Mouse (Mus musculus) hindbrain, embryonic 15.5 days (tissue): ENCODE measurements at regions not wholly inside any gene's neighbourhood (a gene's known extent, or its start where the extent isn't known, plus 50 kb on each side); places are given as distances from the start of the nearest gene placed in this dataset.

Experiments used
- ATAC-seq: fragments of 200-750 bp; cut with Nextera tagmentation; 2 replicates; pipeline ENCODE4 v1.8.0; 2017; ENCODE audit warnings: low read depth, moderate number of reproducible peaks, moderate TSS enrichment; ENCODE audit not compliant: low FRiP score
- H3K27ac ChIP-seq: fragments of 300-500 bp; sonication (generic); replicated peaks from 2 replicates; pipeline ENCODE4 v1.5.1; 2015; ENCODE audit warnings: mild to moderate bottlenecking, inconsistent platforms
- H3K27me3 ChIP-seq: fragments of 300-500 bp; sonication (generic); 2 replicates; pipeline ENCODE4 v1.6.1; 2015; ENCODE audit warnings: control low read depth, inconsistent platforms
- H3K36me3 ChIP-seq: fragments of 300-500 bp; sonication (generic); 2 replicates; pipeline ENCODE4 v1.6.1; 2015; ENCODE audit warnings: control low read depth, inconsistent platforms
- H3K4me1 ChIP-seq: fragments of 300-500 bp; sonication (generic); replicated peaks from 2 replicates; pipeline ENCODE4 v1.6.1; 2015; ENCODE audit warnings: control low read depth, inconsistent platforms
- H3K4me2 ChIP-seq: fragments of 300-500 bp; sonication (generic); 2 replicates; pipeline ENCODE4 v1.6.1; 2015; ENCODE audit warnings: moderate library complexity, mild to moderate bottlenecking, inconsistent platforms
- H3K4me3 ChIP-seq: fragments of 300-500 bp; sonication (generic); 2 replicates; pipeline ENCODE4 v1.5.1; 2015; ENCODE audit warnings: mild to moderate bottlenecking, inconsistent platforms
- H3K9ac ChIP-seq: fragments of 300-500 bp; sonication (generic); 2 replicates; pipeline ENCODE4 v1.6.1; 2015; ENCODE audit warnings: inconsistent platforms
- H3K9me3 ChIP-seq: fragments of 300-500 bp; sonication (generic); 2 replicates; pipeline ENCODE4 v1.6.1; 2016; ENCODE audit warnings: control low read depth, inconsistent platforms
- WGBS: fragments of 180-500 bp; shearing (Covaris S2); methylation state at CpG from one replicate; pipeline ENCODE4 v1.1.7; 2015; 5-methylcytosine and 5-hydroxymethylcytosine counted together

- Histone ChIP-seq H3K27me3 (no peaks in the 10 kb centered on the region), H3K4me3 (no peak overlapping the region), H3K9ac (no peak overlapping the region), H3K36me3 (no peaks in the 10 kb centered on the region), H3K9me3 (no peaks in the 10 kb centered on the region), H3K27ac (peak overlapping the region; percentile 39), H3K4me2 (peak overlapping the region; percentile 42), H3K4me1 (0 out of 2 replicates have a peak, but pooled peaks cover 6% of the 10 kb centered on the region)
- 22% methylated on average over 7 of the region's 7 CpGs for WGBS
- peak; percentile 97 for ATAC-seq
Measured at GRCm38 (mm10) chr5:15850126-15850801, 84.2 kb upstream of the Cacna2d1 start.

- Histone ChIP-seq H3K9me3 (no peaks in the 10 kb centered on the region), H3K4me1 (0 out of 2 replicates have a peak, but pooled peaks cover 6% of the 10 kb centered on the region), H3K27me3 (no peaks in the 10 kb centered on the region), H3K36me3 (no peaks in the 10 kb centered on the region), H3K9ac (no peak overlapping the region), H3K4me2 (no peak overlapping the region), H3K27ac (no peak overlapping the region), H3K4me3 (no peak overlapping the region)
- no peak for ATAC-seq
- WGBS, result 84% methylated on average over 1 of the region's 1 CpGs
Measured at GRCm38 (mm10) chr5:15854752-15855151, 79.7 kb upstream of the Cacna2d1 start.

- no peak overlapping the region for H3K4me2 ChIP-seq
- H3K9ac ChIP-seq, result no peak overlapping the region
- no peaks in the 10 kb centered on the region for H3K27me3 ChIP-seq
- H3K4me1 ChIP-seq, result no peaks in the 10 kb centered on the region
- H3K9me3 ChIP-seq, result no peaks in the 10 kb centered on the region
- no peak for ATAC-seq
- no peak overlapping the region for H3K27ac ChIP-seq
- 53% methylated on average over 1 of the region's 1 CpGs for WGBS
- no peak overlapping the region for H3K4me3 ChIP-seq
- H3K36me3 ChIP-seq, result no peaks in the 10 kb centered on the region
Measured at GRCm38 (mm10) chr5:15857034-15857433, 77.5 kb upstream of the Cacna2d1 start.

GRCm38 (mm10) chr5:15874065-15874464 lies 60.4 kb upstream of the Cacna2d1 start:
- WGBS, result 87% methylated on average over 3 of the region's 3 CpGs

GRCm38 (mm10) chr5:15883004-15883403 lies 51.5 kb upstream of the Cacna2d1 start:
- Histone ChIP-seq H3K27me3 (no peaks in the 10 kb centered on the region), H3K4me1 (no peaks in the 10 kb centered on the region), H3K4me3 (no peak overlapping the region), H3K27ac (no peak overlapping the region), H3K9me3 (no peaks in the 10 kb centered on the region), H3K4me2 (no peak overlapping the region), H3K9ac (no peak overlapping the region), H3K36me3 (no peaks in the 10 kb centered on the region)
- peak; percentile 38; the same call in 1 of the 2 replicates for ATAC-seq

More at GRCm38 (mm10) chr5:15874065-15874464, 60.4 kb upstream of the Cacna2d1 start:
- Histone ChIP-seq H3K9me3 (no peaks in the 10 kb centered on the region), H3K27ac (no peak overlapping the region), H3K36me3 (no peaks in the 10 kb centered on the region), H3K9ac (no peak overlapping the region), H3K4me1 (no peaks in the 10 kb centered on the region), H3K4me2 (no peak overlapping the region), H3K4me3 (no peak overlapping the region), H3K27me3 (no peaks in the 10 kb centered on the region)
- ATAC-seq, result no peak
